Comparison of ENCODE assay signal across 7 mouse cellular contexts in genomic region chr16:18836468-18837208, GRCm38 (mm10). TPM values are rescaled to one million over a fixed set of nuclear protein-coding genes. Genes with fewer than 3 reads are reported as not detected.
DNase-seq lines count a peak whose midpoint lies in the region; ATAC-seq lines count a peak whose summit lies in the region.

Gene 2510002D24Rik (plus strand): TSS chr16:18836578.
Gene Gm28539 (plus strand): TSS chr16:18836584.

- no peak within 1 kb of the TSS; the same call in 1 of the 2 replicates for H3K27ac ChIP-seq in embryonic facial prominence, embryonic 11.5 days (replicated peaks; ENCODE audit: low read depth, low read length)
- H3K27ac ChIP-seq in limb, embryonic 10.5 days: peak within 1 kb of the TSS; percentile 92
- peak within 1 kb of the TSS; percentile 71; the same call in 1 of the 2 replicates for H3K27ac ChIP-seq in midbrain, embryonic 13.5 days

- peak; percentile 99 for ATAC-seq in embryonic facial prominence, embryonic 11.5 days (replicated peaks; ENCODE audit: insufficient number of reproducible peaks, low FRiP score, low TSS enrichment, low read depth)
- ATAC-seq in granulocyte monocyte progenitor cell, adult 5-6 weeks (replicated peaks; ENCODE audit: poor library complexity, severe bottlenecking): peak; percentile 93
- ATAC-seq in midbrain, embryonic 13.5 days: peak; percentile 99

- no peaks in the 10 kb centered on the region for H3K27me3 ChIP-seq in embryonic facial prominence, embryonic 11.5 days (ENCODE audit: control insufficient read depth, insufficient read depth, low read length)
- no peaks in the 10 kb centered on the region for H3K27me3 ChIP-seq in limb, embryonic 10.5 days (ENCODE audit: low read depth, poor library complexity, severe bottlenecking)
- H3K27me3 ChIP-seq in midbrain, embryonic 13.5 days: no peaks in the 10 kb centered on the region

- peak within 1 kb of the TSS; percentile 61 for H3K4me2 ChIP-seq in embryonic facial prominence, embryonic 11.5 days (ENCODE audit: low read depth, low read length)
- peak within 1 kb of the TSS; percentile 75 for H3K4me2 ChIP-seq in midbrain, embryonic 13.5 days (replicated peaks)

- no peaks in the 10 kb centered on the region for H3K4me1 ChIP-seq in embryonic facial prominence, embryonic 11.5 days (ENCODE audit: control insufficient read depth, insufficient read depth, low read length)
- peaks cover 5% of the 10 kb centered on the region for H3K4me1 ChIP-seq in limb, embryonic 10.5 days
- H3K4me1 ChIP-seq in midbrain, embryonic 13.5 days (replicated peaks): peaks cover 7% of the 10 kb centered on the region

- H3K9me3 ChIP-seq in embryonic facial prominence, embryonic 11.5 days (replicated peaks; ENCODE audit: control insufficient read depth, low read length): no peaks in the 10 kb centered on the region
- H3K9me3 ChIP-seq in limb, embryonic 10.5 days (replicated peaks): no peaks in the 10 kb centered on the region
- H3K9me3 ChIP-seq in midbrain, embryonic 13.5 days: no peaks in the 10 kb centered on the region

- peak within 1 kb of the TSS; percentile 91 for H3K9ac ChIP-seq in embryonic facial prominence, embryonic 11.5 days (replicated peaks; ENCODE audit: low read length)
- H3K9ac ChIP-seq in midbrain, embryonic 13.5 days (replicated peaks): peak within 1 kb of the TSS; percentile 93

- WGBS in embryonic facial prominence, embryonic 11.5 days: under 1% methylated on average over 46 of the region's 46 CpGs
- WGBS in limb, embryonic 10.5 days: under 1% methylated on average over 46 of the region's 46 CpGs
- 2% methylated on average over 46 of the region's 46 CpGs for WGBS in midbrain, embryonic 13.5 days

- no peaks in the 10 kb centered on the region; the same call in 1 of the 2 replicates for H3K36me3 ChIP-seq in embryonic facial prominence, embryonic 11.5 days (replicated peaks; ENCODE audit: control insufficient read depth, insufficient read depth, low read depth, low read length)
- peaks cover 56% of the 10 kb centered on the region for H3K36me3 ChIP-seq in limb, embryonic 10.5 days
- H3K36me3 ChIP-seq in midbrain, embryonic 13.5 days: peaks cover 53% of the 10 kb centered on the region

- peak; percentile 96 for DNase-seq in adrenal gland, postnatal 14 days
- DNase-seq in embryonic facial prominence, embryonic 11.5 days (ENCODE audit: low spot score): peak; percentile 94
- peak; percentile 97 for DNase-seq in kidney, adult 11 months
- peak; percentile 90 for DNase-seq in limb, embryonic 10.5 days (ENCODE audit: low spot score)
- peak; percentile 77 for DNase-seq in spleen, adult 12 weeks (ENCODE audit: low spot score)

- peak within 1 kb of the TSS; percentile 88 for H3K4me3 ChIP-seq in embryonic facial prominence, embryonic 11.5 days (ENCODE audit: low read depth, low read length)
- H3K4me3 ChIP-seq in limb, embryonic 10.5 days: peak within 1 kb of the TSS; percentile 96
- H3K4me3 ChIP-seq in midbrain, embryonic 13.5 days (replicated peaks): peak within 1 kb of the TSS; percentile 90

RNA-seq across cellular contexts. Expression of gene 2510002D24Rik, which starts in this region (rescaled TPM):
- 15.4 and 19.3 TPM in 2 replicates for total RNA-seq in adrenal gland, postnatal 14 days (2021)
- 16.4 and 19.5 TPM in 2 replicates for polyA plus RNA-seq in embryonic facial prominence, embryonic 11.5 days (2014; fragmentation: Nextera tagmentation; extraction: Ambion mirVana)
- 14.4 and 20.7 TPM in 2 replicates for total RNA-seq in granulocyte monocyte progenitor cell, adult 5-6 weeks (2014; fragmentation: Nextera tagmentation)
- 22.0 and 25.5 TPM in 2 replicates for total RNA-seq in granulocyte monocyte progenitor cell, adult 5-6 weeks (2017)
- 35.9 and 39.8 TPM in 2 replicates for polyA plus RNA-seq in limb, embryonic 10.5 days (2016; fragmentation: Nextera tagmentation; extraction: Ambion mirVana)
- 35.5 and 38.4 TPM in 2 replicates for polyA plus RNA-seq in midbrain, embryonic 13.5 days (2015; fragmentation: Nextera tagmentation; extraction: Ambion mirVana)

RNA-seq across cellular contexts. Expression of gene Gm28539, which starts in this region (rescaled TPM):
- 1.8 and 5.6 TPM in 2 replicates for total RNA-seq in adrenal gland, postnatal 14 days (2021)
- not detected in 2 replicates for polyA plus RNA-seq in embryonic facial prominence, embryonic 11.5 days (2014; fragmentation: Nextera tagmentation; extraction: Ambion mirVana)
- 2.4 and 12.6 TPM in 2 replicates for total RNA-seq in granulocyte monocyte progenitor cell, adult 5-6 weeks (2014; fragmentation: Nextera tagmentation)
- total RNA-seq in granulocyte monocyte progenitor cell, adult 5-6 weeks (2017): 2.9 TPM in 1 of 2 replicates, not detected in the other
- polyA plus RNA-seq in limb, embryonic 10.5 days (2016; fragmentation: Nextera tagmentation; extraction: Ambion mirVana): not detected in 2 replicates
- 0.23 TPM in 1 of 2 replicates, not detected in the other for polyA plus RNA-seq in midbrain, embryonic 13.5 days (2015; fragmentation: Nextera tagmentation; extraction: Ambion mirVana)
